Mouse (Mus musculus) CH12.LX (cell line): ENCODE results near the gene Scamp1. TPM values are rescaled to one million over a fixed set of nuclear protein-coding genes. Genes with fewer than 3 reads are reported as not detected.

ENCODE experiments used
- DNase-seq: peaks from one replicate; pipeline ENCODE4 v3.0.0-alpha.2; 2013; ENCODE audit errors: extremely low read depth
- H3K27ac ChIP-seq: 2 replicates; pipeline ENCODE4 v1.5.1; 2012; ENCODE audit warnings: low read depth, mild to moderate bottlenecking, control low read depth, moderate library complexity; ENCODE audit not compliant: insufficient read depth
- H3K27me3 ChIP-seq: replicated peaks from 2 replicates; pipeline ENCODE3; 2012; ENCODE audit warnings: inconsistent platforms
- H3K36me3 ChIP-seq, 2 experiments: replicated peaks in 1 of 2; 2 replicates each; pipeline versions ENCODE3 to v1.6.1; 2012; ENCODE audit warnings: inconsistent platforms in 1 of 2, low read length in 1 of 2, mild to moderate bottlenecking in 1 of 2, mixed read lengths in 1 of 2, moderate library complexity in 1 of 2; ENCODE audit not compliant: control insufficient read depth in 1 of 2, insufficient read depth in 1 of 2
- H3K4me1 ChIP-seq, 2 experiments: 2 replicates each; pipeline ENCODE4 v1.6.1; 2012; ENCODE audit warnings: inconsistent platforms in 1 of 2, moderate library complexity in 1 of 2; ENCODE audit not compliant: insufficient read depth in 2 of 2, control insufficient read depth in 1 of 2
- H3K4me2 ChIP-seq: 2 replicates; pipeline ENCODE4 v1.6.1; 2012; ENCODE audit warnings: low read depth, mild to moderate bottlenecking, control low read depth; ENCODE audit not compliant: poor library complexity, insufficient read depth, severe bottlenecking
- H3K4me3 ChIP-seq, 3 experiments: fragments of 150-350 bp in 1 of 3; sonication (generic) in 1 of 3; replicated peaks in 1 of 3; 2 replicates each; pipeline versions ENCODE3 to v1.5.1; 2011 to 2012; ENCODE audit warnings: low read depth in 2 of 3, low read length in 2 of 3, mild to moderate bottlenecking in 2 of 3, moderate library complexity in 2 of 3, control low read depth in 1 of 3, improper control_type of control experiment in 1 of 3, inconsistent platforms in 1 of 3, mixed read lengths in 1 of 3; ENCODE audit not compliant: poor library complexity in 1 of 3
- H3K79me2 ChIP-seq: replicated peaks from 2 replicates; pipeline ENCODE4 v1.6.1; 2012; ENCODE audit warnings: mild to moderate bottlenecking, moderate library complexity; ENCODE audit not compliant: control insufficient read depth, poor library complexity, insufficient read depth, severe bottlenecking; ENCODE audit errors: extremely low read depth
- H3K9ac ChIP-seq: 2 replicates; pipeline ENCODE4 v1.6.1; 2012; ENCODE audit warnings: low read depth, mild to moderate bottlenecking, control low read depth, moderate library complexity; ENCODE audit not compliant: insufficient read depth
- H3K9me3 ChIP-seq: replicated peaks from 2 replicates; pipeline ENCODE3; 2012; ENCODE audit warnings: low read length, inconsistent platforms, mixed read lengths
- CHD1 ChIP-seq: IDR thresholded peaks from 2 replicates; pipeline ENCODE4 v1.6.1; 2012; ENCODE audit warnings: low read depth, low read length, improper control_type of control experiment, inconsistent platforms
- CTCF ChIP-seq, 2 experiments: IDR thresholded peaks in 1 of 2; conservative IDR thresholded peaks in 1 of 2; 2 replicates each; pipeline ENCODE4 v1.5.1; 2011 to 2012; ENCODE audit warnings: low read depth in 2 of 2, low read length in 2 of 2, improper control_type of control experiment in 1 of 2, inconsistent platforms in 1 of 2, mild to moderate bottlenecking in 1 of 2, moderate library complexity in 1 of 2
- EP300 ChIP-seq: IDR thresholded peaks from 2 replicates; pipeline ENCODE4 v1.6.1; 2011; ENCODE audit warnings: low read length, improper control_type of control experiment
- ETS1 ChIP-seq: conservative IDR thresholded peaks from 2 replicates; pipeline ENCODE4 v1.6.1; 2012; ENCODE audit warnings: low read depth, mild to moderate bottlenecking, inconsistent platforms, low read length, improper control_type of control experiment, moderate library complexity
- GABPA ChIP-seq: IDR thresholded peaks from 2 replicates; pipeline ENCODE4 v1.6.1; 2012; ENCODE audit warnings: low read depth, low read length, improper control_type of control experiment, inconsistent platforms; ENCODE audit not compliant: insufficient replicate concordance
- JUN ChIP-seq: IDR thresholded peaks from 2 replicates; pipeline ENCODE4 v1.6.1; 2011; ENCODE audit warnings: low read depth, mild to moderate bottlenecking, low read length, improper control_type of control experiment, moderate library complexity; ENCODE audit not compliant: insufficient read depth
- JUND ChIP-seq: conservative IDR thresholded peaks from 2 replicates; pipeline ENCODE4 v1.6.1; 2011; ENCODE audit warnings: low read depth, low read length, improper control_type of control experiment
- KAT2A ChIP-seq: IDR thresholded peaks from 2 replicates; pipeline ENCODE4 v1.6.1; 2012; ENCODE audit warnings: low read length, improper control_type of control experiment, inconsistent platforms; ENCODE audit not compliant: insufficient replicate concordance
- MAFK ChIP-seq: IDR thresholded peaks from 2 replicates; pipeline ENCODE4 v1.6.1; 2011; ENCODE audit warnings: low read length, improper control_type of control experiment; ENCODE audit not compliant: insufficient replicate concordance
- MAX ChIP-seq: IDR thresholded peaks from 2 replicates; pipeline ENCODE4 v1.6.1; 2011; ENCODE audit warnings: low read length, improper control_type of control experiment
- MEF2A ChIP-seq: IDR thresholded peaks from 2 replicates; pipeline ENCODE4 v1.6.1; 2014; ENCODE audit warnings: low read depth, mild to moderate bottlenecking, inconsistent platforms, low read length, improper control_type of control experiment, borderline replicate concordance
- MXI1 ChIP-seq: IDR thresholded peaks from 2 replicates; pipeline ENCODE4 v1.6.1; 2011; ENCODE audit warnings: mild to moderate bottlenecking, low read depth, low read length, improper control_type of control experiment
- NELFE ChIP-seq: IDR thresholded peaks from 2 replicates; pipeline ENCODE4 v1.6.1; 2011; ENCODE audit warnings: low read depth, low read length, improper control_type of control experiment
- PAX5 ChIP-seq: IDR thresholded peaks from 2 replicates; pipeline ENCODE4 v1.6.1; 2012; ENCODE audit warnings: low read length, inconsistent platforms, mixed read lengths
- POLR2A ChIP-seq: IDR thresholded peaks from 2 replicates; pipeline ENCODE4 v1.6.1; 2011; ENCODE audit warnings: low read depth, mild to moderate bottlenecking, improper control_type of control experiment, low read length
- POLR2AphosphoS2 ChIP-seq: IDR thresholded peaks from 2 replicates; pipeline ENCODE4 v1.6.1; 2011; ENCODE audit warnings: low read depth, low read length, improper control_type of control experiment
- RAD21 ChIP-seq: IDR thresholded peaks from 2 replicates; pipeline ENCODE4 v1.6.1; 2011; ENCODE audit warnings: low read depth, mild to moderate bottlenecking, low read length, improper control_type of control experiment, moderate library complexity
- SMC3 ChIP-seq: IDR thresholded peaks from 2 replicates; pipeline ENCODE4 v1.6.1; 2011; ENCODE audit warnings: low read depth, low read length, improper control_type of control experiment
- TBP ChIP-seq: conservative IDR thresholded peaks from 2 replicates; pipeline ENCODE4 v1.6.1; 2011; ENCODE audit warnings: low read depth, low read length, improper control_type of control experiment
- UBTF ChIP-seq: IDR thresholded peaks from 2 replicates; pipeline ENCODE4 v1.6.1; 2012; ENCODE audit warnings: low read depth, mild to moderate bottlenecking, inconsistent platforms, low read length, improper control_type of control experiment, moderate library complexity
- ZMIZ1 ChIP-seq: IDR thresholded peaks from 2 replicates; pipeline ENCODE4 v1.6.1; 2012; ENCODE audit warnings: low read depth, mild to moderate bottlenecking, inconsistent platforms, low read length, improper control_type of control experiment
- dilution Hi-C: fragments of 300-500 bp; cut with MboI; formaldehyde crosslinking; loops from 2 replicates; pipeline ENCODE4 v1.14.3; 2020; ENCODE audit warnings: low sequenced_read_pairs; ENCODE audit not compliant: extremely low pct_unique_long_range_greater_than_20kb, extremely low pct_ligation_motif_present
- in situ Hi-C: fragments of 300-500 bp; cut with MboI; formaldehyde crosslinking; loops from 3 replicates; pipeline ENCODE4 v1.14.3; 2019; ENCODE audit warnings: low sequenced_read_pairs, low pct_ligation_motif_present, low pct_unique_long_range_greater_than_20kb, mixed read lengths
- polyA plus RNA-seq: library from polyadenylated mRNA; unstranded; fragments of >175 nt; gene quantifications from 2 replicates; pipeline ENCODE4 v1.2.1, GENCODE M21; 2012; ENCODE audit warnings: low read depth; ENCODE audit not compliant: insufficient read length
- total RNA-seq, 2 experiments: library from RNA; depleted of rRNA; stranded (reverse); fragments of 300-350 nt in 1 of 2; fragments of >200 nt in 1 of 2; gene quantifications; 2 replicates each; pipeline ENCODE4 v1.2.3; 2012 to 2014

Scamp1 gene
- total and polyA plus RNA-seq, 3 experiments = not detected

- Histone ChIP-seq H3K36me3 (no peaks in the 10 kb centered on the region), H3K4me2 (no peak overlapping the region), H3K4me1 (peaks cover 3 to 6% of the 10 kb centered on the region in 2 experiments; a peak in 3 of 4 replicates), H3K4me3 (no peak overlapping the region), H3K79me2 (no peaks in the 10 kb centered on the region), H3K27ac (no peak overlapping the region)
- dilution Hi-C loops (no loop called here), in situ Hi-C loops (no loop called here)
- no peak for TF ChIP-seq TBP
- TF ChIP-seq NELFE = no peak
- TF ChIP-seq UBTF = no peak
- no peak for TF ChIP-seq GABPA
- TF ChIP-seq MAFK = no peak
- TF ChIP-seq EP300 = no peak
- TF ChIP-seq ETS1 = no peak
- TF ChIP-seq MXI1 = no peak
- no peak for TF ChIP-seq JUND
- no peak for TF ChIP-seq PAX5
- no peak for TF ChIP-seq MEF2A
- TF ChIP-seq RAD21 = no peak
- no peak for TF ChIP-seq JUN
- no peak for TF ChIP-seq POLR2A
- no peak for TF ChIP-seq ZMIZ1
- TF ChIP-seq MAX = no peak
- TF ChIP-seq, all 38 proteins: peak for 0
- no peaks in the 10 kb centered on the region for H3K27me3 ChIP-seq
- no peak for DNase-seq
- H3K9me3 ChIP-seq = no peaks in the 10 kb centered on the region
- H3K9ac ChIP-seq = no peak overlapping the region
Observed at GRCm38 (mm10) chr13:94300946-94301538, 15.4 kb upstream of the Scamp1 start.

- peaks cover 3 to 9% of the 10 kb centered on the region in 2 experiments; a peak in 3 of 4 replicates for H3K4me1 ChIP-seq
- no peak overlapping the region for H3K27ac ChIP-seq
- no peaks in the 10 kb centered on the region for H3K27me3 ChIP-seq
- H3K4me2 ChIP-seq = no peak overlapping the region
- TF ChIP-seq CTCF (conservative IDR thresholded peaks at IDR 0.05 in 1 of 2, IDR thresholded peaks at IDR 0.05 in 1 of 2; ENCODE audit: low read depth in 2 of 2, low read length in 2 of 2) = no peak
- no peak for TF ChIP-seq CHD1
- no peak for TF ChIP-seq PAX5
- TF ChIP-seq ETS1 = no peak
- no peak for TF ChIP-seq SMC3
- no peak for TF ChIP-seq POLR2AphosphoS2
- TF ChIP-seq KAT2A = no peak
- no peak for TF ChIP-seq GABPA
- H3K79me2 ChIP-seq = no peaks in the 10 kb centered on the region
- no peaks in the 10 kb centered on the region for H3K9me3 ChIP-seq
- in situ Hi-C loops = no loop called here
- H3K36me3 ChIP-seq = no peaks in the 10 kb centered on the region
- no peak overlapping the region for H3K9ac ChIP-seq
- DNase-seq = no peak
- peak overlapping the region in 1 of 3 experiments; percentile 21 for H3K4me3 ChIP-seq
- dilution Hi-C loops = no loop called here
Observed at GRCm38 (mm10) chr13:94300232-94300631, 14.6 kb upstream of the Scamp1 start.
